Mouse (Mus musculus): ENCODE measurements around the gene Zfand3. TPM values are rescaled to one million over a fixed set of nuclear protein-coding genes. Genes with fewer than 3 reads are reported as not detected.

The Zfand3 gene
- total and polyA plus RNA-seq, 3 experiments = 23.2 to 44.0 (median 23.5) TPM

GRCm38 (mm10) chr17:29985534-29985933 is 19.0 kb upstream of the Zfand3 start:
- H3K79me2 ChIP-seq (replicated peaks; ENCODE audit: control insufficient read depth, extremely low read depth, insufficient read depth, poor library complexity, severe bottlenecking) = no peaks in the 10 kb centered on the region
- peaks cover 5% of the 10 kb centered on the region for H3K27me3 ChIP-seq (replicated peaks)
- DNase-seq (ENCODE audit: extremely low read depth) = no peak
- H3K36me3 ChIP-seq (replicated peaks in 1 of 2; ENCODE audit: control insufficient read depth in 1 of 2, insufficient read depth in 1 of 2, low read length in 1 of 2) = no peaks in the 10 kb centered on the region
- no peak for TF ChIP-seq ZNF384 (IDR thresholded peaks at IDR 0.05; ENCODE audit: low read depth, low read length)
- in situ Hi-C loops (cut with MboI; ENCODE audit: low pct_ligation_motif_present, low pct_unique_long_range_greater_than_20kb, low sequenced_read_pairs) (no loop called here), dilution Hi-C loops (cut with MboI; ENCODE audit: extremely low pct_ligation_motif_present, extremely low pct_unique_long_range_greater_than_20kb, low sequenced_read_pairs) (no loop called here)
- peaks cover 5% of the 10 kb centered on the region for H3K9me3 ChIP-seq (replicated peaks; ENCODE audit: low read length)
- H3K4me1 ChIP-seq (ENCODE audit: control insufficient read depth in 1 of 2, insufficient read depth in 2 of 2) = peaks cover 0 to 9% of the 10 kb centered on the region in 2 experiments; a peak in 2 of 4 replicates
- H3K4me2 ChIP-seq (ENCODE audit: insufficient read depth, low read depth, poor library complexity, severe bottlenecking) = no peak overlapping the region
- no peak overlapping the region for H3K9ac ChIP-seq (ENCODE audit: insufficient read depth, low read depth)
- H3K4me3 ChIP-seq (replicated peaks in 1 of 3; ENCODE audit: low read depth in 2 of 3, low read length in 2 of 3, poor library complexity in 1 of 3) = no peak overlapping the region
- no peak overlapping the region for H3K27ac ChIP-seq (ENCODE audit: insufficient read depth, low read depth)

- in situ Hi-C loops (cut with MboI; ENCODE audit: low pct_ligation_motif_present, low pct_unique_long_range_greater_than_20kb, low sequenced_read_pairs) = no loop called here
These were observed 16.4 kb upstream of the Zfand3 start for GRCm38 (mm10) chr17:29988141-29988540.

GRCm38 (mm10) chr17:29989653-29990052 is 14.9 kb upstream of the Zfand3 start:
- Histone ChIP-seq H3K9me3 (replicated peaks; ENCODE audit: low read length) (no peaks in the 10 kb centered on the region), H3K27me3 (replicated peaks) (no peaks in the 10 kb centered on the region), H3K4me2 (ENCODE audit: insufficient read depth, low read depth, poor library complexity, severe bottlenecking) (no peak overlapping the region), H3K4me3 (replicated peaks in 1 of 3; ENCODE audit: low read depth in 2 of 3, low read length in 2 of 3, poor library complexity in 1 of 3) (no peak overlapping the region), H3K27ac (ENCODE audit: insufficient read depth, low read depth) (no peak overlapping the region), H3K79me2 (replicated peaks; ENCODE audit: control insufficient read depth, extremely low read depth, insufficient read depth, poor library complexity, severe bottlenecking) (no peaks in the 10 kb centered on the region), H3K4me1 (ENCODE audit: control insufficient read depth in 1 of 2, insufficient read depth in 2 of 2) (peaks cover 2 to 27% of the 10 kb centered on the region in 2 experiments; a peak in 3 of 4 replicates), H3K9ac (ENCODE audit: insufficient read depth, low read depth) (no peak overlapping the region), H3K36me3 (replicated peaks in 1 of 2; ENCODE audit: control insufficient read depth in 1 of 2, insufficient read depth in 1 of 2, low read length in 1 of 2) (no peaks in the 10 kb centered on the region)
- DNase-seq (ENCODE audit: extremely low read depth) = no peak
- dilution Hi-C loops (cut with MboI; ENCODE audit: extremely low pct_ligation_motif_present, extremely low pct_unique_long_range_greater_than_20kb, low sequenced_read_pairs) (no loop called here), in situ Hi-C loops (cut with MboI; ENCODE audit: low pct_ligation_motif_present, low pct_unique_long_range_greater_than_20kb, low sequenced_read_pairs) (no loop called here)
- TF ChIP-seq E2F4 (IDR thresholded peaks at IDR 0.05; ENCODE audit: insufficient replicate concordance, low read depth, low read length) = no peak
- no peak for TF ChIP-seq KAT2A (IDR thresholded peaks at IDR 0.05; ENCODE audit: insufficient replicate concordance, low read length)
- no peak for TF ChIP-seq JUND (conservative IDR thresholded peaks at IDR 0.05; ENCODE audit: low read depth, low read length)
- TF ChIP-seq MXI1 (IDR thresholded peaks at IDR 0.05; ENCODE audit: low read depth, low read length) = no peak
- no peak for TF ChIP-seq ZNF384 (IDR thresholded peaks at IDR 0.05; ENCODE audit: low read depth, low read length)
- TF ChIP-seq ELF1 (IDR thresholded peaks at IDR 0.05; ENCODE audit: low read depth, low read length) = no peak
- no peak for TF ChIP-seq MAZ (IDR thresholded peaks at IDR 0.05; ENCODE audit: low read depth, low read length)
- no peak for TF ChIP-seq PAX5 (IDR thresholded peaks at IDR 0.05; ENCODE audit: low read length)
- TF ChIP-seq MAX (IDR thresholded peaks at IDR 0.05; ENCODE audit: low read length) = no peak
- no peak for TF ChIP-seq RCOR1 (conservative IDR thresholded peaks at IDR 0.05; ENCODE audit: low read depth, low read length)
- TF ChIP-seq ZKSCAN1 (IDR thresholded peaks at IDR 0.05; ENCODE audit: borderline replicate concordance, low read depth, low read length) = no peak
- no peak for TF ChIP-seq EP300 (IDR thresholded peaks at IDR 0.05; ENCODE audit: low read length)
- no peak for TF ChIP-seq CHD1 (IDR thresholded peaks at IDR 0.05; ENCODE audit: low read depth, low read length)

More at GRCm38 (mm10) chr17:29988141-29988540, 16.4 kb upstream of the Zfand3 start:
- no peak for TF ChIP-seq CHD1 (IDR thresholded peaks at IDR 0.05; ENCODE audit: low read depth, low read length)
- TF ChIP-seq JUND (conservative IDR thresholded peaks at IDR 0.05; ENCODE audit: low read depth, low read length) = no peak
- no peak for TF ChIP-seq PAX5 (IDR thresholded peaks at IDR 0.05; ENCODE audit: low read length)
- no peak for TF ChIP-seq RAD21 (IDR thresholded peaks at IDR 0.05; ENCODE audit: low read depth, low read length)
- TF ChIP-seq ELF1 (IDR thresholded peaks at IDR 0.05; ENCODE audit: low read depth, low read length) = no peak
- no peak for TF ChIP-seq MAX (IDR thresholded peaks at IDR 0.05; ENCODE audit: low read length)
- TF ChIP-seq NRF1 (IDR thresholded peaks at IDR 0.05; ENCODE audit: low read depth, low read length) = no peak
- no peak for TF ChIP-seq MAZ (IDR thresholded peaks at IDR 0.05; ENCODE audit: low read depth, low read length)
- no peak for TF ChIP-seq USF1 (IDR thresholded peaks at IDR 0.05; ENCODE audit: low read depth, low read length)
- TF ChIP-seq SIN3A (IDR thresholded peaks at IDR 0.05; ENCODE audit: low read length) = no peak
- TF ChIP-seq CTCF (conservative IDR thresholded peaks at IDR 0.05 in 1 of 2, IDR thresholded peaks at IDR 0.05 in 1 of 2; ENCODE audit: low read depth in 2 of 2, low read length in 2 of 2) = no peak
- H3K4me3 ChIP-seq (replicated peaks in 1 of 3; ENCODE audit: low read depth in 2 of 3, low read length in 2 of 3, poor library complexity in 1 of 3) = no peak overlapping the region
- DNase-seq (ENCODE audit: extremely low read depth) = no peak
- dilution Hi-C loops (cut with MboI; ENCODE audit: extremely low pct_ligation_motif_present, extremely low pct_unique_long_range_greater_than_20kb, low sequenced_read_pairs) = no loop called here
- H3K27ac ChIP-seq (ENCODE audit: insufficient read depth, low read depth) = no peak overlapping the region
- H3K79me2 ChIP-seq (replicated peaks; ENCODE audit: control insufficient read depth, extremely low read depth, insufficient read depth, poor library complexity, severe bottlenecking) = no peaks in the 10 kb centered on the region
- H3K9me3 ChIP-seq (replicated peaks; ENCODE audit: low read length) = no peaks in the 10 kb centered on the region
- H3K4me1 ChIP-seq (ENCODE audit: control insufficient read depth in 1 of 2, insufficient read depth in 2 of 2) = peaks cover 0 to 18% of the 10 kb centered on the region in 2 experiments; a peak in 2 of 4 replicates
- no peak overlapping the region for H3K9ac ChIP-seq (ENCODE audit: insufficient read depth, low read depth)
- H3K27me3 ChIP-seq (replicated peaks) = peaks cover 5% of the 10 kb centered on the region
- H3K36me3 ChIP-seq (replicated peaks in 1 of 2; ENCODE audit: control insufficient read depth in 1 of 2, insufficient read depth in 1 of 2, low read length in 1 of 2) = no peaks in the 10 kb centered on the region
- H3K4me2 ChIP-seq (ENCODE audit: insufficient read depth, low read depth, poor library complexity, severe bottlenecking) = no peak overlapping the region
